Mouse (Mus musculus) testis, postnatal 14 days (tissue): Measurements from ENCODE around the gene Aktip.

Experiments
- DNase-seq: peaks from one replicate; pipeline ENCODE4 v3.0.0; 2021; ENCODE audit warnings: low spot score

Gene Aktip

GRCm38 (mm10) chr8:91190816-91191340 is 8.9 kb downstream of the Aktip start:
- DNase-seq: peak; percentile 37

DNA sequence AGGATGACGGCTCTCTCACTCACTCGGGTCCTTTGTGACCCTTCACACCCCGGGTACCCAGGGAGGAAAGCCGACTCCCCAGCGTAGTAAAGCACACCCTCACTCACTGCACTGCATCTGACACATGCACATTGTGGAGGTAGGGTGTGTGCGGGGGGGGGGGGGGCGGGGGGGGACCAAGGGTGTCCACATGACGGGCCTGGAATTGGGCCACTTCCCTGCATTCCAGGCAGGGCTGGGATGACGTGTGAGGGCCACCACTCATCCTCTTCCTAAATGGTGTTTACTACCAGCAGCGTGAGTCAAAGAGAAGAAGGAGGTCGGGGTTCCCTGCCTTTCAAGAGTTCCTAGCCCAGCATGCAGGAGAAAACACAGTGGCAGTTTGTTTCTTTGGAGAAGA is 11.6 kb downstream of the Aktip start:
- no peak for DNase-seq

GRCm38 (mm10) chr8:91186372-91186771 is 13.4 kb downstream of the Aktip start:
- no peak for DNase-seq

- DNase-seq: no peak
Measured at GRCm38 (mm10) chr8:91177708-91178107, 22.1 kb downstream of the Aktip start.

GRCm38 (mm10) chr8:91176176-91176575 is 23.6 kb downstream of the Aktip start:
- DNase-seq: no peak

DNA sequence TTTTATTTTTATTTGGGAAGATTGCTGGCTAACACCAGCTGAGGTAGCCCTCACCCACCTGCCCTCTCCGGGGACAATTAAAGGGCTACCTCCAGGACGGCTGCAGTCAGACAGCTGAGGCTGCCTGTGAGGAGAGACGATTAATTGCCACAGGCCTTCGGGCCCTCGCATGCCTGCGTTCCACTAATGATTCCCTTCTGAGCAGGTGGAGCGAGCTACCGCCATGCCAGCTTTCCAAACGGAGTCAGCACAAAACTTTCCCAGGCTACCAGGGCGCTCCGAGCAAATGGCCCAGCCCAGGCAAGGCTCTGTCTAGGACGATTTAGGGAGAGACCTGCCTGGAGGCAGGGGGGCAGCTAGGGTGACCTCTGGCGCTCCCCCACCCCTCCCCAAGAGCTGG is 28.2 kb downstream of the Aktip start:
- no peak for DNase-seq

- DNase-seq: no peak
Measured at GRCm38 (mm10) chr8:91170914-91171313, 28.9 kb downstream of the Aktip start.

- DNase-seq: no peak
Measured at GRCm38 (mm10) chr8:91170152-91170551, 29.6 kb downstream of the Aktip start.

DNA sequence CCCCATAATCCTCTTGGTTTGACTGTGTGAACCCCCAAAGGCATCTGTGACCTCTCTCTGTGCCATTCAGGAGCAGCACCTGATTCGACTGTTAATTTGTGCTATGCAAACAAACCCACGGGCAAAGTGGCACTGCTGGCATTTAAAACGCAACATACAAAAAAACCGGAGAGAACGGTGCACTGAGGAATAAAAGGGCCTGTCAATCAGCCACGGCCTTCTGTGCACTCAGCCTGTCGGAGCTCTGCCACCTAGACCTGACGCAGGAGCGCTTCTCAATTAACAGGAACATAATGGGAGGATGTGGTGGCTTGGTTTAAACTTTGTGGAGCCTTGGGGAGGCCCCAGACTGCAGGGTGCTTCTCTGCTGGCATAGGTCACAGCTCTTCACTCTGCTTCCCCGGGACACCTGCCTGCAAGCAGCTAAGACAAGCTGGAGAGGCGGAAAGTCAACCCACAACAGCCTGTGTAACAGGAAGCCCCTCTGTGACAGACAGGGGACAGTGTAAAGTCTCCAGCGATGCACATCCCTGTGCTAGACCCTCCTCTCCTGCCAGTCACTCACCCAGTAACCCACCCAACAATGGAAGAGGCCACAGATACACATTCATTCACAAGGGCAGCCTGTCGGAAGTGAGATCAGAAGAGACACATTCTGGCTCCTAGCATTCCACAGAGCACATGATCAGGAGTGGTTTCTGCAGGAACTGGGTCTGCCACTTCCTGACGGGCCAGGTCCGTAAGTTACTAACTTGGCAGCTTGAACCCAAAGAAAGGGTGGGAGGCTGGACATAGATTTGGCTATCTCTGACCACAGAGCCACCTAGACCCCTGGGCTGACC is 39.6 kb downstream of the Aktip start:
- no peak for DNase-seq

GRCm38 (mm10) chr8:91158617-91159016 is 41.2 kb downstream of the Aktip start:
- DNase-seq: no peak

DNA sequence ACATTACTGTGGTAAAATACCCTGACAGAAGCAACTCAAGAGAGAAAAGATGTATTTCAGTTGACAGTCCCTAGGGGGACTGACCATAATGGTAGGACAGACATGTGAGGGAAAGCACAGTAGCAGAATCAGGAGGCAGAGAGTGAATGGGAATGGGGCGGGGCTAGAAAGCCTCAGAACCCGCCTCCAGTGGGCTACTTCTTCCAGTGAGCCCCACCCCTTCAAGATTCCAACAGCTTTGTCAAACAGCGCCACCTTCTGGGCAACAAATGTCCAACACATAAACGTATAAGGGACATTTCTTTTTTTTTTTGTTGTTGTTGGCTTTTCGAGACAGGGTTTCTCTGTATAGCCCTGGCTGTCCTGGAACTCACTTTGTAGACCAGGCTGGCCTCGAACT is 45.2 kb downstream of the Aktip start:
- peak; percentile 64 for DNase-seq

GRCm38 (mm10) chr8:91153831-91154230 is 45.9 kb downstream of the Aktip start:
- DNase-seq: no peak

- DNase-seq: no peak
Measured at GRCm38 (mm10) chr8:91151531-91151930, 48.2 kb downstream of the Aktip start.

- no peak for DNase-seq
Measured at GRCm38 (mm10) chr8:91149298-91149697, 50.5 kb downstream of the Aktip start.

GRCm38 (mm10) chr8:91148643-91149178 is 51.1 kb downstream of the Aktip start:
- no peak for DNase-seq

- no peak for DNase-seq
Measured at GRCm38 (mm10) chr8:91147715-91148114, 52.1 kb downstream of the Aktip start.

GRCm38 (mm10) chr8:91140828-91141227 is 58.9 kb downstream of the Aktip start:
- DNase-seq: no peak

- no peak for DNase-seq
Measured at GRCm38 (mm10) chr8:91135308-91136181, 64.2 kb downstream of the Aktip start.

DNA sequence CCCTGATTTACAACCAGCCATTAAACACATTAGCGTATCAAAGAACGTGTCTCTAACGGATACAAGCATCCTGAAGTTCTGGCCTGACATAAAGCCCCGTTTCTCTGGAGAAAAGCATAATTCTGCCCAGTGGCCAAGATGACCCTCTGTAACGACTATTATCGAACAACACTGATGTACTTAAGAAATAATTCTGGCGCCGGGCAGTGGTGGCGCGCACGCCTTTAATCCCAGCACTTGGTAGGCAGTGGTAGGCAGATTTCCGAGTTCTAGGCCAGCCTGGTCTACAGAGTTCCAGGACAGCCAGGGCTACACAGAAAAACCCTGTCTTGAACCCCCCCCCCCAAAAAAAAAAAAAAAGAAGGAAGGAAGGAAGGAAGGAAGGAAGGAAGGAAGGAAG is 65.1 kb downstream of the Aktip start:
- no peak for DNase-seq

- peak; percentile 99 for DNase-seq
Measured at GRCm38 (mm10) chr8:91134070-91134475, 65.7 kb downstream of the Aktip start.

- no peak for DNase-seq
Measured at GRCm38 (mm10) chr8:91133441-91134069, 66.2 kb downstream of the Aktip start.

DNA sequence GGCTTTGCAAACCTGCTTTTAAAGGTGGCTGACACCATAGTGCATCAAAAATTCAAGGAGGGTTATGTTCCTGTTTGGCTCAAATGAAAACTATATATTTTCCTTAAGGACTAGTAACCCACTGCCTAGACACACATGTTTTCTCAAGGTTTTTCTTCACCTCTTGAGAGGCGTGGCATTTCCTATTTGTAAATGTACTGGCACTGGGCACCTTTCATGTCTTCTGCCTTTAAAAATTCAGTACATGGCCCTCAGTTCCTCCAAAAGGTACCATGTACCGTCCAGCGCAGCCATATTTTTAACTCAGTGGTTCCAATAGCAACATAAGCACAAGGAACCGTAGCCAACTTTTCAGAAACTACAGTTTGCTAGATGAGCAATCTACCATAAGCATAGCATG is 67.0 kb downstream of the Aktip start:
- DNase-seq: no peak
